Mouse (Mus musculus) heart, adult 8-10 months (tissue): ENCODE measurements around the gene Polr3c. TPM values are rescaled to one million over a fixed set of nuclear protein-coding genes. Genes with fewer than 3 reads are reported as not detected.
"Not testable (repeated sequence)": the region's sequence is repeated elsewhere in the genome, so short reads cannot be mapped to it uniquely, and the experiment has no call there.

Source experiments
- DNase-seq: peaks from one replicate; pipeline ENCODE4 v3.0.0; 2022; ENCODE audit warnings: low spot score
- total RNA-seq, 4 experiments: library from RNA; stranded (reverse); gene quantifications; 2 replicates each; pipeline ENCODE4 v1.2.4; 2022

Gene Polr3c
- total RNA-seq, result 10 to 100 TPM; 22.8 to 25.7 (median 24.0) TPM

DNA sequence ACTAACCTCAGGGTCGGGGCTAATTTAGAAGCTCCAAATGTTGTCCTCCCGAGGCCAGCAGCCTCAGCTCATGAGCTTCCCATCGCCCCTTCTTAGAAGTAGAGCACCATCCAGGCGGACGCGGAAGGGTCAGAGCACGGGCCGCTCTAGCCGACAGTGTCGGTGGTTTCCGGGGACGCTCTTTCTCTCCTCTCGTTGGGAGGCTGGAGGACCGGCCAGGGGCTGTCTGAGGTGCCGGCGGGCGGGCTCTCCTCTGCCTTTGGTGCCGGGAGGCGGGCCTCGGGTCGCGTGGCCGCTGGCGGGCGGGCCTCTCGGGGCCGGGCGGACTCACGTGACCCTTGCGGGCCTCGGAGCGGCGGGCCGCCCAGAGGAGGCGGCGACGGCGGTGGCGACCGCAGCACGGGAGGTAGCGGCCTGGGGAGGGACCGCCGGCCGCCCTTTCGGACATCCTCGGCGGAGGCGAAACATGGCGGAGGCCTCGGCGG is at the start of gene Polr3c, which contains the start of gene Rnf115:
Polr3c (minus strand) TSS at position 286 of the 485 bp plus-strand sequence.
Rnf115 (plus strand) TSS at position 322 of the 485 bp plus-strand sequence.
- DNase-seq, result peak; percentile 97

DNA sequence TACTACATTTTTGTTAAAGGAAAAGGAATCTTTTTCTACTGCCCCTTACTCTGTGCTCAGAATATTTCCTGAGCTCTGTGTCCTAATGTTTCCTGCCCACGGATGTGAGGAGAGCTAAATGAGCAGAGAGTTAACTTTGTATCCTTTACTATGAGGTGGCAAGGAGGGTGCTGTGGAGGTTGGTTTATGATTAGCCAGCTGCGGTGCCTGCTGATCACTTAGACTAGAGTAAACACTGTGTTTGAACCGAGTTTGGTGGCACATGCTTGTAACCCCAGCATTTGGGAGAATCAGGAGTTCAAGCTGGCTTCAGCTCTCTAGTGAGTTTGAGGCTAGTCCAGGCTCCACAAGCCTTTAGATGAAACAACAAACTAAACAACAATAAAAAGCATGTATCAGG is 49.7 kb upstream of the Polr3c start:
- DNase-seq, result no peak

DNA sequence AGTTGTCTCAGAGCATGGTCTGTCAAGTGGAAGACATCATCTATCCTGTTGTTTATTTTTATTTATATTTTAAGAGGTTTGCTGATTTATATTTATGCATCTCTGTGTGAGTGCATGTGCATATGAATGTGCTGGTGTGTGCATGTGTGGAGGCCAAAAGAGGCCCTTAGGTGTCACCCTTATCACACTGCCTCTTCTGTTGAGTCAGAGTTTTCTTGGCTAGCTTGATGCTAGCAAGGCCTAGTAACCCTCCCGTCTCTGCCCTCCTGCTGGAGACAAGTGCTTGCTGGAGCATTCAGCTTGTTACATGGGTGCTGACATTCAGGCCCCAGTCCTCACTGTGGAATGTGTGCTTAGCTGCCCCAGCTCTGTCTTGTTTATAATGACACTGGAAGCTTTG is 45.5 kb upstream of the Polr3c start:
- no peak for DNase-seq

DNA sequence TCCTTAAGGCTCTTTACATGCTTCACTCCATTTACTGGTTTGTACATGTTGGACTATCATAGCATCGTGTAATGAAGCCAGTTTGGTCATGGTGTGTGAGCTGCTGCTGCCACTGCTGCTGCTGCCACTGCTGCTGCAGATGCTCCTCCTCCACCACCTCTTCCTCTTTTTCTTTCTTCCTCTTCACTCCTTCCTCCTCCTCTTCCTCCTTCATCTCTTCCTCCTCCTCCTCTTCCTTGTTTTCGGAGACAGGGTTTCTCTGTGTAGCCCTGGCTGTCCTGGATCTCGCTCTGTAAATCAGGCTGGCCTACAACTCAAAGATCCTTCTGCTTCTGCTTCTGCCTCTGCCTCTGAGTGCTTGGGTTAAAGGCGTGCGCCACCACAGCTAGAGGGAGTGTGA is 42.5 kb upstream of the Polr3c start:
- no peak for DNase-seq

DNA sequence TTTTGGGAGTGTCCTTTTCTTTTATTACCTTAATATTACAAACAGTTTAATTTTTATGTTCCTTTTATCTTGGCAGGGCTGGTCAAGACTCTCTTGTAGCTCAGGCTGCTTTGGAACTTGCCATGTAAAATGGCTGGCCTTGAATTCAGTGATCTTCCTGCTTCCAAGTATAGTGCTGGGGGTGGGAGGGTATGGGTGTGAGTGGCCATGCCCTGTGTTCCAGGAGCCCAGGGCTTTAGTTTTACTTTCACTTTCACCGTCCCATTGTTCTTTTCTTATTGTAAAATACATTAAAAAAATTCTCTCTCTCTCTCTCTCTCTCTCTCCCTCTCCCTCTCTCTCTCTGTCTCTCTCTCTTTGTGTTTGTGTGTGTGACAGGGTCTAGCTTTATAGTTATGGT is 37.1 kb upstream of the Polr3c start:
- peak; percentile 24 for DNase-seq

DNA sequence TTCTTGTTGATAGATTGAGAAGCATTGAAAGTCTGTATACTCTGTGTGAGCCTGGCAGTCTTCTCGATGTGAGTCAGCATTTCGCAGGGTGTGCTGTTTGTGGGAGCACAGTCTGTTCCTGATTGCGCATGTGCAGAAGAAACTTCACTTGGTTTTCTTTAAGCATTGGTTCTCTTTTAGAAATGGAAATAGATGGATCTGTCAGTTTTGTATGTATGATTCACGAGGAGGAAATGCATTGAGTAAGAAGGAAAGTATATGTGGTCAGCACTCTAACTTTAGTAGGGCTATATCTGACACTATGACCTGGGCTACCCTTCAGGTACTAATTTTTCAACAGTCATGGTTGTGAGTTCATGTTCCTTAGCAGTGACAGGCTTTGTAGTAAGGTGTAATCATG is 32.3 kb upstream of the Polr3c start:
- DNase-seq, result peak; percentile 26

DNA sequence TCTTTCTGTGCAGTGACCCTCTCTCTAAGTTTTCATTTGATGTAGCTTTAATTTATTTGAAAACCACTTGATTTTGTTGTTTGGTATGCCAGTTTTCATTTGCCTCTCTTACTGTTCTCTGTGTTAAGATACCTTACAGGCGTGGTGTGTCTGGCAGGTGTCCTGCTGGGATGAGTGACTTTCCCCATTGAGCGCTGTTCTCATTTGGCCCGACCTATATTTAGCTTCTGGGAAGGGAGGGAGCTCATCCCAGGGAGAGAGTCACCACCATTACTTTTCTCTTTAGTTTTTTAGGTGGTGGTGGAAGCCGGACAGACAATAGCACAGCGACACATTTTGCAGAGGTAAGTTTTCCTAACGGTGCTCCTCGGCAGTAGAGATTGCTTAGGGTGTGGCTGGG is 30.3 kb upstream of the Polr3c start:
- DNase-seq, result peak; percentile 54

DNA sequence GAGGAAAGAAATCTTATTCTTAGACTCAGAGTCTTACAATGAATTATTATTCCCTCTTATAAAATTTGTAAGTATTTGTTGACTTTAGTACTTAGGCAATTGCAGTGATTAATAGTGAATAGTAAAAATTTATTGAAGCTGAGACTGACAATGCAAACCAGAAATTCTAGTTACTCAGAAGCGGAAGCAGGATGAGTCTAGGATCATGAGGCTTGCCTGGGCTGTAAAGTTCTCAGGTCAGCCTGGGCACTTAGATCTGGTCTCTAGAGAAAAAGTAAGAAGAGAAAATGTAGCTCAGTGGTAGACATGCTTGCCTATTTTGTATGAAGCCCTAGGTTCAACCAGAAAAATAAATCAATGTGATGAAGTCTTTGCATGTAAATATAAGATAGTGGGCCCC is 28.5 kb upstream of the Polr3c start:
- DNase-seq, result no peak

DNA sequence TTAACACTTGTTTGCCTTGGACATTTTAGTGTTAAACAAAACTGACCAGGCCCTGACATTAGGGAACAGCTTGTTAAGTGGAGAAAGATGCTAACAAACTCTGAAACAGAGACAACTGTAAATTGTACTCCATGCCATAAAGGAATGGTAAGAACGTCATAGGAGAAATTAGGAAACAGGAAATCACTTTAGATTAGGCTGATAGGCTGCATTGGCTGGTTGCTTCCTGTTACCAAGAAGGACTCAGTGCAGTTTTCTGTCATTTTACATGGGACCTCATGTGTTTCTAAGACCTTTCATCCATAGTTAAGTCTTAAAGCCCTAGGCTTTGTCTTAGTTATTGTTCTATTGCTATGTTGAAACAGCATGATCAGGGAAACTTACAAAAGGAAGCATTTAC is 19.4 kb upstream of the Polr3c start:
- DNase-seq, result no peak

DNA sequence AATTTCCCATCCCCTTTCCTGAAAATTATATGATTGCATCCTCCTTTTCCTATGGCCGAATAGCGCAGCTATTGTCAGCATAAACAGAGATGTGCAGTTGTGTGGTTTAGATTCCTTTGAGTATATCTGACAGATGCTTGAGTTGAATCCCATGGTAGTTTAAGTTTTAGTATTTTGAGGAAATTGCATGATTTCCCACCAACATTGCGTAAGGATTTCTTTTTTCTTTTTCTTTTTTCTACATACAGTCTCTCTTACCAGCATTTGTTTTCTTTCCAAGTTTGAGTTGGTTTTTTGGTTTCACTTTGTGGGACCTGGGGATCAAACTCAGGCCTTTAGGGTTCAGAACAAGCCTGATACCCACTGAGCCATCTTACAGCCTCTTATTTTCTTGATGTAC is 16.9 kb upstream of the Polr3c start:
- no peak for DNase-seq

DNA sequence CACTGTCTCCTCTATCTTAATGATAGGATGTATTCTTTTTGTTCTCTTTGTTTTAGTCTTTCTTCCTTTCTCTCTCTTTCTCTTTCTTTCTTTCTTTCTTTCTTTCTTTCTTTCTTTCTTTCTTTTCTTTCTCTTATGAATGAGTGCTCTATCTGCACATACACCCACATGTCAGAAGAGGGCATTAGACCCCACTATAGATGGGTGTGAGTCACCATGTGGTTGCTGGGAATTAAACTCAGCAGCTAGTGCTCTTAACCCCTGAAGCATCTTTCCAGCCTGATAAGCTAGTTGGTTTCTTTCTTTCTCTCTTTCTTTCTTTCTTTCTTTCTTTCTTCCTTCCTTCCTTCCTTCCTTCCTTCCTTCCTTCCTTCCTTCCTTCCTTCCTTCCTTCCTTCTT is 12.9 kb upstream of the Polr3c start:
- not testable (repeated sequence) for DNase-seq

DNA sequence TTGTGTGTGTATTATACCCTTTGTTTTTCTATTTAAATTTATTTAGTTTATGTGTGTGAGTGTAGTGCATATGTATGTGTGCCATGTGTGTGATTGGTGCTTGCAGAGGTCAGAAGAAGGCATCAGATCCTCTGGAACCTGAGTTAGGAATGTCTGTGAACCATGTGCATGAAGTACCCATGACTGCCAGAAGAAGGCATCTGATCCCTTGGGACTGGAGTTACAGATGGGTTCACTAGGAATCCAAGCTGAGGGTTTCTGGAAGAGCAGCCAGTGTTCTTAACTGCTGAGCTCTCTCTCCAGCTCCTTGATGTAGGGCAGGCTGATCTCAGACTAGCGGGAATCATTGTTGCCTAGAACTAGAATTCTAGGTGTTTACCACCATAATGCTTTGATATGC is 10.6 kb upstream of the Polr3c start:
- DNase-seq, result no peak

DNA sequence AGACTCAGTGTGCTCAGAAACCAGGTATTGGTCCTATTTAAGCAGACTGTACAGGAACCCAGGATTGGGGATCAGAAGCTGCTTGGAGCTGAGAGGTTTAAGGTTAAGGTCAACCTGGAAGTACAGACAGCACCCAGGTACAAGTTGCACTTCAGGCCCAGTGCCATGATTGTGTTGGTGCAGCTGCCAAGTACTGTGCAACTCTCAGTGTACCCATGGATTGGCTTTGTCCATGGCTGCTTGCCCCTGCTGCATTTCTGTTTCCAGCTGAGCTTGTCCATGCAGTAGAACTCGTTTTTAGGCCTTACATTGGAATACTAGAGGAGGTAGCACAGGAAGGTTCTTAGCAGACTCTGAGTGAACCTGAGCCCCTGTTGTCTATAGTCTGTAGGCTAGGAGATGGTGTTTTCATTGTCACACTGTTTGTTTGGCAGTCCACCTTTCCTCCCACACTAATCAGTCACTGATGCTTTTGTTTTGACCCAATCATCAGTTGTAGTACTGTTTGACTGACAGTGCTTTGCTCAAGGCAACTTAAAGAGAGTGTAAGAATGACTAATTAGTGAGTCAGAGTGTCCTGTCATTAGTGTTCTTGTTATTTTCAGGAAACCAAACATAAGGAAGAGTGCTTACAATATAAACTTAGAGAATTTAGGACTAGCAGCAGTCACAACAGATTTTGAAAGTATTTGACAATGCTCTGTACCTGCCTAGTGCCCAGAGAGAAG is 9.7 kb upstream of the Polr3c start:
- DNase-seq, result no peak

DNA sequence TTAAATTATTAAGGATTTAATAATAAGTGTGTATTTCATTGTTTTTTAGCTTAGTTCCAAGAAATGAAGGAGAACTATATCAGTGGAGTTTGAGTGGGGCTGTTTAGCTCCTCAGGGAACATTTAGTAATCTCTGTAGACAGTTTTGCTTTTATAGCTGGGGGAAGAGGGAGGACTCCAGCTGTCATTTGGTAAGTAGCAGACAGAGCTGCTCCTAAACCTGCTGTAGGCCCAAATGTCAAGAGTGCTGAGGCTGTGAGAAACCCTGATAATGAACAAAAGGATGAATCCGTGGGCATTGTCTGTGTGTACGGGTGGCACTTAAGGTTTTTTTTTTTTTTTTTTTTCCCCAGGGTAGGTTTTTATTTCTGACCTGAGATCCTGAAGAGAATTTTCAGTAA is 7.8 kb upstream of the Polr3c start:
- DNase-seq, result no peak

DNA sequence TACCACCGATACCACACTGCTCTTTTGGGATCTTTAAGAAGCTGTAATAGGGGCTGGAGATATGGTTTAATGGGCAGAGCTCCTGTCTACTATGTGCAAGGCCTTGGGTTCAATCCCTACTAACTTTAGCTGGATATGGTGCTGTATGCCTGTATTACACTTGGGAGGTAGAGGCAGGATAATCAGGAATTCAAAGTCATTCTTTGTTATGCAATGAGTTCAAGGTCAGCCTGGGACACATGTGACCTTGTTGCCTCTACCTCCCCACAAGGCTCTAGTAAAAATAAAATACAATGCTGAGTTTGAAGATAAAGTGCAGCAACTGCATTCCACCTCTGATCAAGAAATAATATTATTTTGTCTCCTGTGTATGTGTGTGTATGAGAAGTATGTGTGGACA is 6.6 kb upstream of the Polr3c start:
- no peak for DNase-seq

DNA sequence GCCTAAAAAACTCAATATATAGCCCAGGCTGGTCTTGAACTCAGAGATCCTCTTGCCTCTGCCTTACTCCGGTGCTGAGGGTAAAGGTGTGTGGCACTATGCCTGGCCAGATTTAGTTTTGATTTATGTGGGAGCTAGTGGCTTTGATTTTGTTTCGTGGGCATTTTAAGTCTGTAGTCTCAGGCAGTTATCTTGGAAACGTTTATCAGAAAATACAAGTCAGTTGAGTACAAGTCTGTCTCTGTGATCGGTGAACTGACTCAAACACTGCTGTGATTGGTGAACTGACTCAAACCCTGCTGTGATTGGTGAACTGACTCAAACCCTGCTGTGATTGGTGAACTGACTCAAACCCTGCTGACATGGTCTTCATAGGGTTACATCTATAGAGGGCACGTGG is 3.4 kb upstream of the Polr3c start:
- DNase-seq, result no peak

DNA sequence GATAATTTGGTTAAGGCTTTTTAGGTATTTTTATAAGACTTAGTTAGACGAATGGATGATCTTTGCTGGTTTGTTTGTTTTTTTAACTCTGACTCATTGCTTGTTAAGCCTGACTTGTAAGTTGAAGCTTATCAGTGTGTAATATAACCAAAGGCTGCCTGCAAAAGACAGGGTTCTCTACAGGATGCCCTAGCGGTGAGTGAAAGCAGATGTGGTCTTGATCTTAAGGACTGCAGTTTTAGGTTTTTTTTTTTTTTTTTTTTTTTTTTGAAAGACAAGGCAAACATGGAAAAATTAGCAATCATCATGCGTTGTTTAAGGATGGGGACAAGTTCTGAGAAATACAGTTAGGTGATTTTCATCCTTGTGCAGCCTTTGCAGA is 2.0 kb upstream of the Polr3c start:
- no peak for DNase-seq

DNA sequence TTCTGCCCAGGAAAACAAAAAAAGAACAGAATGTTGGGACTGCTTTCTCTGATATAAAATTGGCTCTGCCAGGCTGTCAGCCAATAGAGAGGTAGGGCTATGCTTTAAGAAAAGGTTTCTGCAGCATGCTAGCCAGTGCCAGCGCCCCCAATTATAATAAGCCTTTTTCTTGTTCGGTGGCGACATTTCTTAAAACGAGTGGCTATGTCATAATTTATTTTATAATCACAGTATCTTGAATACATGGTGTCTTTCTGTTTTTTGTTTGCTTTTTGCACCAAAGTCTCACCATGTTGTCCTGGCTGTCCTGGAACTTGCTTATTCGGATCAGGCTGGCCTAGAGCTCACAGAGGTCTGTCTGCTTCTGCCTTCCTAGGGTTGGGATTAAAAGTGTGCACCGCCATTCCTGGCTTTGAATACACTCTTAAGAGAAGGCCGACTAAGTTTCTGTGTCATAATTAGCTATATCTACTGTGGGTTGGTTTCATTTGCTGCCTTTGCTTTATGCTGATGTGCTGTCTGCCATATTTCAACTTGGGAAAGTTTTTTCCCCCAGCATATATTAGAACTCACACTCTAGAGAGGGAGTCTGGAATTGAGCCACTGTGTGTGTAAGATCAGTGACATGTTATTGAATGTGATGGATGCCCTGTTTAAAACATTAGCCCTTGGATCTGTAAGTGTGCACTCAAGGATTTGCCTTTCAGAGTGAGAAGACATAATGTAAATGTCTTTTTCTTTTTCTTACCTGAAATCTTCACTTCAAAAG is 1.4 kb upstream of the Polr3c start:
- DNase-seq, result no peak

DNA sequence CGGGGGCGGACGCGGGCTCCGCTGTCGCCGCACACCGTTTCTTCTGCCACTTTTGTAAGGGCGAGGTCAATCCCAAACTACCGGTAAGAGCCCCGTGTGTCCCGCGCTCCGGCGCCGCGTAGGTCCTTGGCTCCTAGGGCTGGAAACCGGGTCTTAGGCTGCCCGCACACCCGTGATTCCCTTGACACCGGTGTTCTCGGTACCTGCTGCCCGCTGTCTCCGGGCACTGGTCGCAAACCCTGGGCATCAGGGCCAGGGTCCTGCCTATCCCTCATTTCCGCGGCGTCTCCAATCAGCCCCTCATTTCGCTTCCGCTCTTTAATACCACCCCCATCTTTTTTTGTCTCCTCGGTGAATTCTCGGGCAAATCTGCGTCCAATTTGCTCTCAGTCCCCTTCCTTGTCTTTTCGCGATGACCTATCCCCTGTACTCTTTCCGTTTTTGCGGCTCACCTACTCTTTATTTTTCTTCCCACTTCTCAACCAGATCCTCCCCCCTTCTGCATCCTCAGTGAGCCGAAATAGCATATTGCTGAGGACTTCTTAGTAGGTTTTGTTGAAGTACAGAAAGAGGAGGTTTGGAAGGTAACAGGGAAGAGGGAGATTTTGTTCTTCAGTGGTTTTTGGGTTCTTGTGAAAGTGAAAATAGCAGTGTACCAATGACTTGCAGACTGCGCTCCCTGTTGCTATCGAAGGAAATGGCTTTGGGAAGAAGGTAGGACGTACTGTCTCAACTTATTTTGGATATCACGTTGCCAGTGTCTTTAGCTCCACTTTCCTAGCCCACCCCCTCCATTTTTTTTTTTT is 603 bp upstream of the Polr3c start:
- DNase-seq, result peak; percentile 38

DNA sequence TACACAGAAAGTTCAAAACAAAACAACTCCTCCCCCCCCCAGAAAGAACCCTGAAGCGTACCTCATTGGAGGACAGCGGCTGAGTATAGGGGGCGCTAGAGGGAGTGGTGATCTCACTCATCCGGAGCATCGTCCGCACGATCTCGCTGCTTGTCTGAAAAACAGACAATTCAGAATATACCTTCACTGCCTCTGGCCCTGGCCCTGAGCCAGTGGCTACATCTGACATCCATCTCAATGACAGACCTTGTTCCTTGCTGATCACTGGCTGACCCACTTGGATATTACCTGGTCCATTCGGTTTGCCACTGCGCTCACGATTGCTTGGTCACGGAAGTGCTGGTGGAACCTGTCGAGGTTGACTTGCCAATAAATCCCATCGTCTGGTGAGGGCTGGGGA is 8.3 kb downstream of the Polr3c start:
- no peak for DNase-seq

DNA sequence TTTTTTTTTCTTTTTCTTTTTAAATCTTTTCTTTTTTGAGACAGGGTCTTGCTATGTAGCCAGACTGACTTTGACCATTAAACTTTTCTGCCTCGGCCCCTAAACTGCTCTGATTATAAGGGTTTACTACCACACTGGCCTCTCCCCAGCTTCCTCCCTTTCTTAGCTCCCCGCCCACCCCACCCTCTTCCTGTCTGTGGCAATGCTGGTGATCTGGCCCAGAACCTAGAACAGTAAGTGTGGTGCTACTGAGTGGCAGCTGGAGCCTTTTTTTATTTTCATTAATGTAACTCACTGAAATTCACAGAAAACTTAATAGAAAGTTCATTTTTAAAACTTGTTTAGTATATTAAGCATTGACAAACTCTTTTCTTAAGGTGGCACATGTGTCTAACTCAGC is 11.6 kb downstream of the Polr3c start:
- DNase-seq, result no peak

DNA sequence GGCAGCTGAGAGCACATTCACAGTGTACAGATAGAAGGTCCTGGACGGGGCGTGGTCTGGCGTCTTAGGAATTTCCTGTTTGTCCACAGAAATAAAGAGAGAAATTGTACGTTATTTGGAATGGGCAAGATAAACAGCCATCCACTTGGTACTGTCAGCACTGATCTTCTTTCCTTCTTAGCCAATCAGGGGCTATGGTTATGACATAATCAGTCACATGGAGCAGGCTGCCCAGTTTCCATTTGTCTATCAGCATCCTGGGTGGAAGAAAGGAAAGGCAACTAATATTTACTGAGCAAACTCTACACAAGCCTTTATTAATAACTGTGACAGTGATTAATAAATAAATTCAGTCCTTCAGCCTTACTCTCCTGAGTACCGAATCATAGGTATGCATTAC is 13.1 kb downstream of the Polr3c start:
- no peak for DNase-seq
